Mouse (Mus musculus) left cerebral cortex, postnatal 10 days (tissue): ENCODE data around the gene Troap. TPM values are rescaled to one million over a fixed set of nuclear protein-coding genes. Genes with fewer than 3 reads are reported as not detected.

Source experiments
- DNase-seq, 2 experiments: peaks; one replicate each; pipeline ENCODE4 v3.0.0; 2021 to 2022; ENCODE audit warnings: low spot score in 2 of 2, mixed read lengths in 1 of 2; ENCODE audit errors: extremely low spot score in 1 of 2
- intact Hi-C: fragments of 180-260 bp; cut with DNase I; formaldehyde crosslinking; loops from one replicate; pipeline ENCODE4 v1.15.1; 2025
- total RNA-seq, 2 experiments: library from RNA; stranded (reverse); gene quantifications; 2 replicates each; pipeline ENCODE4 v1.2.3; 2021

Gene Troap
- 1 to 10 TPM; 1.4 to 2.2 TPM for total RNA-seq

GRCm38 (mm10) chr15:99074019-99074599, at the start of gene Troap:
Gene Troap (plus strand): TSS chr15:99074575.
- no peak for DNase-seq
- intact Hi-C loops = no loop called here

GRCm38 (mm10) chr15:99024668-99025314, 49.6 kb upstream of the Troap start:
- DNase-seq = peak; percentile 70 to 84
- intact Hi-C loops = loop anchor here (10.0 kb wide), 1 partner anchor 180 kb away; no protein-coding TSS in a partner anchor

DNA sequence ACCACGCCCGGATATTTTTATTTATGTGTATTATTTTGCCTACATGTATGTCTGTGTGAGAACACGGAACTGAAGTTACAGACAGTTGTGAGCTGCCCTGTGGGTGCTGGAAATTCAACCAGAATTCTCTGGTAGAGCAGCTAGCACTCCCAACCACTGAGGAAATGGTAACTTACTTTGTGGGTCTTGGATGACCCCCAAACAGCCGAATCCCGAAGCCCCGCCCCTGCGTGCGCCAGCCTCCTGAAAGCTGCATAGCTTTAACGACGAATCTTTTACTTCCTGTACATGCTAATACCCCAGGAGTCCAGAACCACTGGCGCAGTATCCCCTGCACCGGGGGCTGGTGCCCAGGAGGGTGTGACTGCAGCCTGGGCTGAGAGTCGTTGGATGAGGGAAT, 49.0 kb upstream of the Troap start:
- intact Hi-C loops = loop anchor here (10.0 kb wide), 1 partner anchor 179 kb away; no protein-coding TSS in a partner anchor

DNA sequence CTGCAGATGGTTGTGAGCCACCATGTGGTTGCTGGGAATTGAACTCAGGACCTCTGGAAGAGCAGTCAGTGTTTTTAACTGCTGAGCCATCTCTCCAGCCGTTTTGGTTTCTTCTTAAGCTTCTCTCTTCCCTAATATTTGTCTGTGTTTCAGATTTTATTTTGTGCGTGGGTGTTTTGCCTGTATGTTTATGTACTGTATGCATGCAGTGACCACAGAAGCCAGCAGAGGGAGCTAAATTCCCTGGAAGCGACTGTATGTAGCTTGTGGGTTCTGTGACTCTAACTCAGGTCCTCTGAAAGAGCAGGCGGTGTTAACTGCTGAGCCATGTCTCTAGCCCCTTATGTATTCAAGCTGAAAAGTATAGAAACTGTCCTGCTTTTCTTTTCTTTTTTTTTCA, 48.1 kb upstream of the Troap start:
- DNase-seq = no peak
- intact Hi-C loops = loop anchor here (10.0 kb wide), 1 partner anchor 179 kb away; no protein-coding TSS in a partner anchor

More for the DNA sequence above, 49.0 kb upstream of the Troap start:
- DNase-seq = no peak

DNA sequence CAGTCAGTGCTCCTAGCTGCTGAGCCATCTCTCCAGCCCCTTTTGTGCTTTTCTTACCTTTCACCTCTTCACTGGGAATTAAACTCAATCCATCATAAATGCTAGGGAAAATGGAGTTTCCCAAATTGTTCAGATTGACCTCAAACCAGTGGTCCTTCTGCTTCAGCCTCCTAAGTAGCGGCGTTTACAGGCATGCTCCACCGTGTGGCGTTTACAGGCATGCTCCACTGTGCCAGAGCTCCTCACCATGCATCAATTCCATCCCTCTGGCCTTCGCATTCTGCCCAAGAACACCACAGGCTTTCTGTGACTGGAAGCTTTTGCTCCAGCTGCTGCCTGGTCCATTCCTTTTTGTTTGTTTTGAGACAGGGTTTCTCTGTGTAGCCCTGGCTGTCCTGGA, 47.3 kb upstream of the Troap start:
- intact Hi-C loops = loop anchor here (10.0 kb wide), 1 partner anchor 178 kb away; no protein-coding TSS in a partner anchor
- no peak for DNase-seq

GRCm38 (mm10) chr15:99028874-99029458, 45.4 kb upstream of the Troap start:
- no peak for DNase-seq
- intact Hi-C loops = loop anchor here (10.0 kb wide), 1 partner anchor 176 kb away; no protein-coding TSS in a partner anchor

DNA sequence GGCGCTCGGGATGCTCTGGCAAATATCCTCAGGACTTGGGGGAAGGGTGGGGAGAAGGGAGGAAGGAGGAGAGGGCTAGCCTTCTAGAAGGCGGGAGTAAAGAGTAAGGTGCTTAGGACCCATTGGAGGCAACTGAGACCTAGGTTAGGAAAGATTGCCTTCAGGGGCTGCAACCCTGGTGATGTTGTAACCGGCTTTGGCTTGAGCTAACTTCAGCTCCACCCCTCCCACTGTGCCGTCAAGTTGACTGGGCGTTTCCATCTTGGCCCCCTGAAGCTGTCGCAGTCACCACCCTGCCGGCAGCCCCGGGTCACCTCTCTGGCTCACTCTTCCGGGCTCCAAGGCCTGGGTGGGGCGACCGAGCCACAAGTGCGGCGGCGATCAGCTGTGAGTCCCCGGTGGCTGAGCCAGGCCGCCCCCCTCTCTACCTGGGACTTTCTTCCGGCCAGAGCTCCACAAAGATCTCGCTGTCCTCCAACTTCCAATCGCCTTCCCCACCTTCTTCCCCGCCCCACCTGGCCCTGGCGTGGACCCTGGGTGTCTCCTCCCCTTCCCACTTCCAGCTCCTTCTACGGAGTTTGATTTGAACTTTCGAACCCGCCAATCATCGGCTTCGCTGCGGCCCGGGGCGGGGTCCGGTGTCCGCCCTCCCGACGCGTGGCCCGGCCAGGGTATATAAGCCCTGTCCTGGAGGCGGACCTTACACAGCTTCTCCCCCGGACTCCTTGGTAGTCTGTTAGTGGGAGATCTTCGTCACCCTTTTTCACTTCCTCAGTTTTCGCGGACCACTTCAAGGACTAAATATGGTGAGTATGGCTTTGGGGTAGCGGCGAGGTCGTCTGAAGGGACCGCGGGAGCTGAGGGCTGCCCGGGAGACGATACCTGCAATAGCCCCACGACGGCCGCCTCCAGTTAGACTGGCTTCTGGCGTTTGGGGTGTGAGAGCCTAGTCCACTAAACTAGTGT, 44.5 kb upstream of the Troap start, which contains the start of gene Tuba1c:
TSS of gene Tuba1c (plus strand) at position 273 of the 966 bp plus-strand sequence.
- intact Hi-C loops = loop anchor here (10.0 kb wide), 1 partner anchor 175 kb away; no protein-coding TSS in a partner anchor
- DNase-seq = peak; percentile 43 to 90

DNA sequence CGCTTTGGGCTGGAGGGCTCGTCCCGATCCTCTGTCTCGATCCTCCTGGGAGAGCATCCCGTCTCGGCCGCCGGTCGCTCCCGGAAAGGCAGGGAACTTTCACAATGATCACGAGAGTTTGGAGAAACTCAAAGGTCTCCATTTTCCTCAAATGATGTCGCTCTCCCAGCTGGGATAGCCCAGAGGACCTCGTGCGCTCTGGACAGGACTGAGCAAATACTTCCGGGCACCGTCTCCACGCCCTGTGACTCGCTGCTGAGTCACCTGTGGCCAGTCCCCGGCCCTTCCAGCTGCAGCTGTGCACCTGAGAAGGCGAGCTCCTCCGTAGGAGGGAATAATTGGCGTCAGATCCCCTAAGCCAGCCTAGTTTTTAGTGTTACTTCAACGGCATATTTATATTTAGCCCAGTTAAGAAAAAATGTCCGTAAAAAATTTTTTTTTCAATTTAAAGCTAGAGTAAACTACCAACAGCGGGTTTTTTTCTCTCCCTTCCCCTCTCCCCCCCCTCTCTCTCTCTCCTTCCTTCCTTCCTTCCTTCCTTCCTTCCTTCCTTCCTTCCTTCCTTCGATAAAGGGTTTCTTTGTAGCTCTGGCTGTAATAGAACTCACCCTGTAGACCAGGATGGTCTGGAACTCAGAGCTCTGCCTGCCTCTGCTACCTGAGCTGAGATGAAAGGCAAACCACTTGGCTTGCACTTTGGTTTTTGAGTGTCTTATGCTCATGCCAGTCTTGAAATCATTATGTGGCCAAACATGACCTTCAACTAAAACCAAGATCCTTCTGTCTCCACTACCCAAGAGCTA, 43.6 kb upstream of the Troap start:
- intact Hi-C loops = no loop called here
- no peak for DNase-seq

DNA sequence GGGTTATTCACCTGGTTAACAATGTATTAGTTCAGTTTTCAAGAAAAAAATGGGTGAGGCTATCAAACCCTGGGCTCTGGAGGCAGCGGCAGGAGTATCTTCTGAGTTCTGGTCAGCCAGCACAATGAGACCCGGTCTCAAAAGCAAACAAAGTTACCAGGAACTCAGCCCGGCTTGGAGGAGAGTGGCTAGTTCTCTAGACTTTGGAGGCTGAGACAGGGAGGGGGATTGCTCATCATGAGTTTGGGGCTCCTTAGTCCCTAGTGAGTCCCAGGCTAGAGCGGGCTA, 43.0 kb upstream of the Troap start:
- no peak for DNase-seq
- intact Hi-C loops = no loop called here

- DNase-seq = no peak
- intact Hi-C loops = no loop called here
Measured at GRCm38 (mm10) chr15:99032041-99032725, 42.2 kb upstream of the Troap start.

- intact Hi-C loops = no loop called here
Measured at GRCm38 (mm10) chr15:99032726-99033250, 41.6 kb upstream of the Troap start.

DNA sequence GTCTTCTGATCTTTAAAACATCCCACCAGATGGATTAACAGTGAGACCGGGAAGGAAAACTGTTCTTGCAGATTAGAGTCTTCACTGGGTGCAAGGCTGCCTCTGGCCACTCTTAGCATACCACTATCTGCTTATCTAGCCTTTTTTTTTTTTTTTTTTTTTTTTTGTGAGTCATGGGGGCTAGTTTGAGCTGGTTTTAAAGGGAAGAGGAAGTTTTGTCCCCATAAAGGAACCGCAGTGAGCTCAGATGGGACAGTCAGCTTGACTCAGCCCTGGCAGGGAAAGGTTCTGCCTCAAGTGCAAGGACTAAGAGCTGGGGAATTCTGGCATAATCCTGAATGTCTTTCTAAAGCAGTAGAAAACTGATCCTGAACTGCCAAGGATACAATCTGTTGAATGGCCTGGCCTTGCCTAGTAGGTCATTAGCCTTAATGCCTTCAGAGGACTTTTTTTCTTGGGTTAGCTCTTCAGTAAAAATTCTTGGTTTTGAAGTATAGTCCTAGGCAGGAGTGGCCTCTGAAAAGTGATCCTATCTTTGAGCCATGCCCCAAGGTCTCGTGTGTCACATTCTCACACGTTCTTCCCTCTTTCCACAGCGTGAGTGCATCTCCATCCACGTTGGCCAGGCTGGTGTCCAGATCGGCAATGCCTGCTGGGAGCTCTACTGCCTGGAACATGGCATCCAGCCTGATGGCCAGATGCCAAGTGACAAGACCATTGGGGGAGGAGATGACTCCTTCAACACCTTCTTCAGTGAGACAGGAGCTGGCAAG, 40.7 kb upstream of the Troap start:
- intact Hi-C loops = no loop called here

More at GRCm38 (mm10) chr15:99032726-99033250, 41.6 kb upstream of the Troap start:
- DNase-seq = no peak

GRCm38 (mm10) chr15:99035431-99035830, 38.9 kb upstream of the Troap start:
- intact Hi-C loops = no loop called here
- peak in 1 of 2 experiments; percentile 20 for DNase-seq

More for the DNA sequence above, 40.7 kb upstream of the Troap start:
- no peak for DNase-seq

- intact Hi-C loops = no loop called here
- no peak for DNase-seq
Measured at GRCm38 (mm10) chr15:99036249-99036905, 38.0 kb upstream of the Troap start.

- intact Hi-C loops = no loop called here
- DNase-seq = no peak
Measured at GRCm38 (mm10) chr15:99038025-99038424, 36.4 kb upstream of the Troap start.

DNA sequence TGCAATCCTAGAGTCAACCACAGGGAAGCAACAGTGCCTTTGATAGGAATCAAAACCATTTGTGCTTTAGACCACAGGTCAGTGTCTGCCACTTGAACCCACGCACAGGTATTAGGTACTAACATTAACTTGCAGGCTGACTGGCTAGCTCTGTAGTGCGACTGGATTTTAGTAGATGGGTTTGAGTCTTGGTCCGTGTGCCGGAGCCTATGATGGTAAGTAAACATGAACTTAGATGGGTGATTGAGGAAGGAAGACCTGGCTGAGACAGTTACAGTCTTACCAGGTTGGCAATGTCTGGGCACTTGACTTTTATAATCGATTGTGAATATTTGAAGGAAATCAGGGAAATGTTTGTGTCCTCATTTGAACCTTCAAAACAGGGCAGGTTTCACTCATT, 35.6 kb upstream of the Troap start:
- intact Hi-C loops = no loop called here
- DNase-seq = no peak
